Comparison of ENCODE assay signal across 19 mouse cellular contexts in genomic region chr10:111693762-111694161, GRCm38 (mm10).
DNase-seq lines count a peak whose midpoint lies in the region; ATAC-seq and TF ChIP-seq lines count a peak whose summit lies in the region.
"Had no signal": no experiment of that assay in that cellular context is flagged by ENCODE, and none has a peak within 500 bp of the region (broad histone marks: within the 10 kb centered on the region; RNA-seq: fewer than 3 reads in every experiment).

No protein-coding gene starts in this region.

- H3K4me2 ChIP-seq in hindbrain, embryonic 13.5 days, result no peak overlapping the region
- no peak overlapping the region for H3K4me2 ChIP-seq in hindbrain, embryonic 11.5 days (replicated peaks; ENCODE audit: low read depth, low read length)
- H3K4me2 ChIP-seq in limb, embryonic 14.5 days (replicated peaks; ENCODE audit: low read depth, low read length, severe bottlenecking), result no peak overlapping the region
- H3K4me2 ChIP-seq: embryonic facial prominence, embryonic 13.5 days; heart, embryonic 15.5 days had no signal

- no peaks in the 10 kb centered on the region for H3K27me3 ChIP-seq in hindbrain, embryonic 13.5 days
- no peaks in the 10 kb centered on the region for H3K27me3 ChIP-seq in hindbrain, embryonic 11.5 days (ENCODE audit: control insufficient read depth, insufficient read depth, low read length)
- no peaks in the 10 kb centered on the region for H3K27me3 ChIP-seq in limb, embryonic 14.5 days (ENCODE audit: control insufficient read depth, insufficient read depth, low read length)
- no peaks in the 10 kb centered on the region for H3K27me3 ChIP-seq in limb, embryonic 10.5 days (ENCODE audit: low read depth, poor library complexity, severe bottlenecking)
- H3K27me3 ChIP-seq: embryonic facial prominence, embryonic 13.5 days; heart, embryonic 15.5 days had no signal

- no peak overlapping the region for H3K9ac ChIP-seq in hindbrain, embryonic 13.5 days
- H3K9ac ChIP-seq in hindbrain, embryonic 11.5 days (ENCODE audit: low read depth, low read length), result no peak overlapping the region
- no peak overlapping the region for H3K9ac ChIP-seq in limb, embryonic 14.5 days (ENCODE audit: low read depth, low read length, severe bottlenecking)
- H3K9ac ChIP-seq: embryonic facial prominence, embryonic 13.5 days; heart, embryonic 15.5 days; liver, embryonic 14.5 days had no signal

- ATAC-seq in hindbrain, embryonic 13.5 days (ENCODE audit: low FRiP score), result no peak
- no peak for ATAC-seq in hindbrain, embryonic 11.5 days (ENCODE audit: low FRiP score)
- peak; percentile 20 for ATAC-seq in limb, embryonic 14.5 days (ENCODE audit: low FRiP score, low read depth)
- no peak for ATAC-seq in megakaryocyte, adult 5-6 weeks (ENCODE audit: poor library complexity, severe bottlenecking)
- ATAC-seq: inflammation-experienced regulatory T-cells, adult 6 months had no signal

- H3K4me3 ChIP-seq in hindbrain, embryonic 13.5 days, result no peak overlapping the region
- H3K4me3 ChIP-seq in hindbrain, embryonic 11.5 days (ENCODE audit: low read depth, low read length), result no peak overlapping the region
- no peak overlapping the region for H3K4me3 ChIP-seq in limb, embryonic 14.5 days (replicated peaks; ENCODE audit: low read length)
- H3K4me3 ChIP-seq in limb, embryonic 10.5 days, result no peak overlapping the region
- H3K4me3 ChIP-seq: embryonic facial prominence, embryonic 13.5 days; heart, embryonic 15.5 days had no signal

- TF ChIP-seq POLR2A in limb, embryonic 14.5 days (IDR thresholded peaks at IDR 0.05; ENCODE audit: borderline replicate concordance, extremely low read depth, insufficient read depth, insufficient read length), result no peak

- H3K9me3 ChIP-seq in hindbrain, embryonic 13.5 days, result no peaks in the 10 kb centered on the region
- no peaks in the 10 kb centered on the region for H3K9me3 ChIP-seq in hindbrain, embryonic 11.5 days (ENCODE audit: control insufficient read depth, low read length)
- no peaks in the 10 kb centered on the region for H3K9me3 ChIP-seq in limb, embryonic 14.5 days (ENCODE audit: control insufficient read depth, low read length)
- no peaks in the 10 kb centered on the region for H3K9me3 ChIP-seq in limb, embryonic 10.5 days (replicated peaks)
- H3K9me3 ChIP-seq: embryonic facial prominence, embryonic 13.5 days; G1E; heart, embryonic 15.5 days had no signal

- no peaks in the 10 kb centered on the region for H3K36me3 ChIP-seq in hindbrain, embryonic 13.5 days
- no peaks in the 10 kb centered on the region for H3K36me3 ChIP-seq in hindbrain, embryonic 11.5 days (ENCODE audit: control insufficient read depth, insufficient read depth, low read length)
- H3K36me3 ChIP-seq in limb, embryonic 14.5 days (ENCODE audit: control insufficient read depth, insufficient read depth, low read length), result no peaks in the 10 kb centered on the region
- H3K36me3 ChIP-seq in limb, embryonic 10.5 days, result no peaks in the 10 kb centered on the region
- H3K36me3 ChIP-seq: embryonic facial prominence, embryonic 13.5 days; G1E; heart, embryonic 15.5 days had no signal

- no peak for DNase-seq in hindbrain, embryonic 11.5 days (ENCODE audit: low spot score)
- no peak for DNase-seq in limb, embryonic 14.5 days (ENCODE audit: low spot score)
- DNase-seq in limb, embryonic 10.5 days (ENCODE audit: low spot score), result no peak
- DNase-seq in NIH3T3 (ENCODE audit: low read depth), result peak; percentile 76
- peak; percentile 26 for DNase-seq in skeletal muscle tissue, adult 2 months (ENCODE audit: low read depth, low spot score)
- DNase-seq: adrenal gland, adult 8-10 months; cerebellum, adult 18-20 months; layer of hippocampus, postnatal 36 days; left cerebral cortex, postnatal 4 days; lung, postnatal 4 days; right cerebral cortex, adult 18-20 months; thymus, postnatal 36 days had no signal

- H3K4me1 ChIP-seq in hindbrain, embryonic 13.5 days (replicated peaks), result peaks cover 16% of the 10 kb centered on the region
- H3K4me1 ChIP-seq in hindbrain, embryonic 11.5 days (replicated peaks; ENCODE audit: control insufficient read depth, insufficient read depth, low read length), result no peaks in the 10 kb centered on the region
- H3K4me1 ChIP-seq in limb, embryonic 14.5 days (ENCODE audit: control insufficient read depth, insufficient read depth, low read length), result peaks cover 13% of the 10 kb centered on the region
- H3K4me1 ChIP-seq in limb, embryonic 10.5 days, result no peaks in the 10 kb centered on the region

- 0 out of 2 replicates have a peak overlapping the region, but pooled peaks have one; percentile 20 for H3K27ac ChIP-seq in hindbrain, embryonic 13.5 days
- H3K27ac ChIP-seq in hindbrain, embryonic 11.5 days (ENCODE audit: low read depth, low read length), result no peak overlapping the region
- 0 out of 2 replicates have a peak overlapping the region, but pooled peaks have one; percentile 16 for H3K27ac ChIP-seq in limb, embryonic 14.5 days (replicated peaks; ENCODE audit: low read depth, low read length)
- H3K27ac ChIP-seq in limb, embryonic 10.5 days, result no peak overlapping the region
- H3K27ac ChIP-seq: embryonic facial prominence, embryonic 13.5 days; heart, embryonic 15.5 days; liver, embryonic 14.5 days had no signal

Comparison
In these comparisons a context has a peak if more than half of its experiments do, and no peak if none do; other contexts are left out.
1. H3K27ac ChIP-seq: peak in hindbrain, embryonic 13.5 days (single experiment) and limb, embryonic 14.5 days (single experiment); none in hindbrain, embryonic 11.5 days (single experiment) and limb, embryonic 10.5 days (single experiment).
2. DNase-seq: peak in NIH3T3 (single experiment) and skeletal muscle tissue, adult 2 months (single experiment); none in hindbrain, embryonic 11.5 days (single experiment), limb, embryonic 14.5 days (single experiment) and limb, embryonic 10.5 days (single experiment).